Comparison of ENCODE assay signal across 13 mouse cellular contexts in the genomic region with DNA sequence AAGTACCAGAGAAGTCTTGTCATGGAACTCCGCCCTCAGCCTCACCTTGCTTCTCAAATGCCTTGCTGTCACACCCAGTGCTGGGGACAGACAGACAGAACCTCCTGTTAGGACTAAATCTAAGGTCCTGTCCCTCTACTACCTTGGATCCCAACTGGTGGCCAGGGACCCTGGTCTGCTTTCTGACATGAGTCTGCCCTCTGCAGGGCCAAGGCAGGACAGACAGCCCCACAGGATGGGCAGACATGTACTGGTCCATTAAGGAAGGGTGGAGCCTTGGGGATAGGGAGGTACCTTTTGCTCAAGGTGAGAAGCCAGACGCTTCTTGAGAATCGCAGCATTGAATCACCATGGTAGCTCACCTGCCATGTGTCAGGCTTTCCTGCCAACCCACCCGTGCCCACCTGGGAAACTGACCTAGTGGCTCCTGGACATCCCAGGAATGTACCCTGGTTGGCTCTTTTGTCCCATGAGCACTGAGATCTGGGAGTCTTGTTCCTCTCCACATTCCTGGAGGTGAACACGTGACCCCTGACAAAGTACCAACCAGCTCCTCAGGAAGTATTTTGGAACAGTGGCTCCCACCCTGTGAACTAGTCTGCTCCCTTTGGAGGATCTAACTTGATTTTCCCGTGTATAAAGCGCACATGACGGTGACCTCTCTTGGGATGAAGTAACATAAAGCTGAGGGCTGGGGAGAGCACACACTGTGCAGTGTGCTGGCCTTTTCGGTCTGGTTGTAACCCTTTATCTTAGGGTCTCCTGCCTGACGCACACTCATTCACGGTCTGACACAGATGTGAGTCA. TPM values are rescaled to one million over a fixed set of nuclear protein-coding genes. Genes with fewer than 3 reads are reported as not detected.
"Had no signal": no experiment of that assay in that cellular context is flagged by ENCODE, and none has a peak within 500 bp of the region (broad histone marks: within the 10 kb centered on the region; RNA-seq: fewer than 3 reads in every experiment).

No protein-coding gene starts in this region.

- H3K27me3 ChIP-seq: hindbrain, embryonic 15.5 days; liver, embryonic 12.5 days; midbrain, embryonic 13.5 days; neural tube, embryonic 12.5 days had no signal

- DNase-seq: kidney, adult 9 months; kidney, postnatal 14 days; left cerebral cortex, postnatal 4 days; lung, postnatal 10 days; thymus, postnatal 4 days had no signal

- H3K9ac ChIP-seq: hindbrain, embryonic 15.5 days; liver, embryonic 12.5 days; midbrain, embryonic 13.5 days; neural tube, embryonic 12.5 days had no signal

- H3K4me3 ChIP-seq: hindbrain, embryonic 15.5 days; left cerebral cortex, adult 2 months; liver, embryonic 12.5 days; midbrain, embryonic 13.5 days; neural tube, embryonic 12.5 days had no signal

- H3K4me1 ChIP-seq: hindbrain, embryonic 15.5 days; liver, embryonic 12.5 days; midbrain, embryonic 13.5 days; neural tube, embryonic 12.5 days had no signal

- H3K9me3 ChIP-seq: hindbrain, embryonic 15.5 days; liver, embryonic 12.5 days; midbrain, embryonic 13.5 days; neural tube, embryonic 12.5 days had no signal

- ATAC-seq: liver, embryonic 12.5 days; midbrain, embryonic 13.5 days had no signal

- H3K36me3 ChIP-seq: hindbrain, embryonic 15.5 days; liver, embryonic 12.5 days; midbrain, embryonic 13.5 days; neural tube, embryonic 12.5 days had no signal

- H3K27ac ChIP-seq: hindbrain, embryonic 15.5 days; left cerebral cortex, adult 2 months; liver, embryonic 12.5 days; midbrain, embryonic 13.5 days; neural tube, embryonic 12.5 days had no signal

- H3K4me2 ChIP-seq: hindbrain, embryonic 15.5 days; liver, embryonic 12.5 days; midbrain, embryonic 13.5 days; neural tube, embryonic 12.5 days had no signal

RNA-seq across cellular contexts. Expression of a gene that starts 7.7 kb away (rescaled TPM):
- total RNA-seq: layer of hippocampus, postnatal 25 days; left cerebral cortex, adult 2 months; left cerebral cortex, postnatal 4 days; neutrophil, adult 5-6 weeks had no signal
- polyA plus RNA-seq: hindbrain, embryonic 15.5 days; liver, embryonic 12.5 days; liver, embryonic 16.5 days; midbrain, embryonic 13.5 days; neural tube, embryonic 12.5 days had no signal

RNA-seq across cellular contexts. Expression of a gene that starts 8.2 kb away (rescaled TPM):
- total RNA-seq: layer of hippocampus, postnatal 25 days; left cerebral cortex, adult 2 months; left cerebral cortex, postnatal 4 days had no signal
- polyA plus RNA-seq: liver, embryonic 12.5 days; liver, embryonic 16.5 days had no signal

RNA-seq across cellular contexts. Expression of a gene that starts 17.1 kb away (rescaled TPM):
- total RNA-seq: layer of hippocampus, postnatal 25 days; left cerebral cortex, adult 2 months; left cerebral cortex, postnatal 4 days; neutrophil, adult 5-6 weeks had no signal
- polyA plus RNA-seq: hindbrain, embryonic 15.5 days; liver, embryonic 12.5 days; liver, embryonic 16.5 days; midbrain, embryonic 13.5 days; neural tube, embryonic 12.5 days had no signal

RNA-seq across cellular contexts. Expression of a gene that starts 22.6 kb away (rescaled TPM):
- total RNA-seq: left cerebral cortex, adult 2 months; left cerebral cortex, postnatal 4 days had no signal

RNA-seq across cellular contexts. Expression of a gene that starts 25.1 kb away (rescaled TPM):
- total RNA-seq: layer of hippocampus, postnatal 25 days; left cerebral cortex, adult 2 months; left cerebral cortex, postnatal 4 days; neutrophil, adult 5-6 weeks had no signal
- polyA plus RNA-seq: hindbrain, embryonic 15.5 days; liver, embryonic 12.5 days; liver, embryonic 16.5 days; midbrain, embryonic 13.5 days; neural tube, embryonic 12.5 days had no signal
